ENCODE assay signal across 12 mouse cellular contexts in the genomic region with DNA sequence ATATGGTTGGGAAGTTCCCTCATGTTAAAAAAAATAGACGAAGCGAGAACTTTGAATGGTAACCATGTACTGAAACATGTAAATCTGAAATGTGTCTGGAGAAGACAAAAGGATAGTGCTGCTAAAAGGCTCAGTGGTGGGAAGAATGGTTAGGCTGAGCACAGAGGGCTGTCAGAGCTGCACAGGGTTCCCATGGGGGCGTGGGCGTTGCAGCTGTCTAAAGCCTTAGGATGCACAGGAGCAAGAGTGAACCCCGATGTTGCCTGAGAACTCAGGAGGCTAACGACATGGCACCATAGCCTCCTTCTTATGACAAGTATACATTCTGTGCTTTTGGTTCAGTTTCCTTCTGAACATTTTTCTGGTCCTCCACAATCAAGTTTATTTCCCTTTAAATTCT.
DNase-seq lines count a peak whose midpoint lies in the region; ATAC-seq lines count a peak whose summit lies in the region.
"Had no signal": no experiment of that assay in that cellular context is flagged by ENCODE, and none has a peak within 500 bp of the region (broad histone marks: within the 10 kb centered on the region; RNA-seq: fewer than 3 reads in every experiment).

No protein-coding gene starts in this region.

- no peaks in the 10 kb centered on the region for H3K27me3 ChIP-seq in heart, embryonic 11.5 days (ENCODE audit: control insufficient read depth, insufficient read depth, low read length)
- H3K27me3 ChIP-seq: forebrain, embryonic 12.5 days had no signal

- no peaks in the 10 kb centered on the region for H3K36me3 ChIP-seq in heart, embryonic 11.5 days (ENCODE audit: control insufficient read depth, insufficient read depth, low read length)
- H3K36me3 ChIP-seq: forebrain, embryonic 12.5 days; limb, embryonic 10.5 days had no signal

- intact Hi-C loops in left cerebral cortex, postnatal 4 days (cut with DNase I) = no loop called here
- intact Hi-C loops in left cerebral cortex, postnatal 36 days (cut with DNase I) = no loop called here

- no peak for ATAC-seq in heart, embryonic 11.5 days (replicated peaks; ENCODE audit: insufficient number of reproducible peaks, low FRiP score, low TSS enrichment)

- 72% methylated on average over 6 of the region's 6 CpGs for WGBS in heart, embryonic 11.5 days (ENCODE audit: insufficient replicate concordance)

- no peak overlapping the region for H3K4me2 ChIP-seq in heart, embryonic 11.5 days
- H3K4me2 ChIP-seq: forebrain, embryonic 12.5 days had no signal

- no peak overlapping the region for H3K27ac ChIP-seq in heart, embryonic 11.5 days (ENCODE audit: low read depth, low read length)
- H3K27ac ChIP-seq: forebrain, embryonic 12.5 days; limb, embryonic 10.5 days had no signal

- no peak overlapping the region for H3K9ac ChIP-seq in heart, embryonic 11.5 days (ENCODE audit: low read depth, low read length)
- H3K9ac ChIP-seq: forebrain, embryonic 12.5 days had no signal

- no peak overlapping the region for H3K4me3 ChIP-seq in heart, embryonic 11.5 days (ENCODE audit: low read depth, low read length)
- H3K4me3 ChIP-seq: forebrain, embryonic 12.5 days; limb, embryonic 10.5 days had no signal

- peak; percentile 91 for DNase-seq in heart, adult 11 months
- peak; percentile 19 for DNase-seq in left cerebral cortex, postnatal 4 days
- no peak for DNase-seq in left cerebral cortex, postnatal 36 days (ENCODE audit: low spot score in 2 of 2)
- DNase-seq in heart, adult 9 months (ENCODE audit: low spot score in 2 of 2) = peak; percentile 5 to 8
- DNase-seq in layer of hippocampus, postnatal 36 days = peak; percentile 10 to 17
- no peak for DNase-seq in spleen, adult 18-20 months
- DNase-seq in thymus, postnatal 10 days (ENCODE audit: low spot score in 2 of 2) = no peak
- DNase-seq: cerebellum, adult 18-20 months; thymus, adult 2 months had no signal

- peaks cover 3% of the 10 kb centered on the region; the same call in 1 of the 2 replicates for H3K4me1 ChIP-seq in heart, embryonic 11.5 days (ENCODE audit: control insufficient read depth, insufficient read depth, low read length)
- H3K4me1 ChIP-seq: forebrain, embryonic 12.5 days; limb, embryonic 10.5 days had no signal

- H3K9me3 ChIP-seq in heart, embryonic 11.5 days (replicated peaks; ENCODE audit: control insufficient read depth, low read length) = no peaks in the 10 kb centered on the region
- H3K9me3 ChIP-seq: forebrain, embryonic 12.5 days; limb, embryonic 10.5 days had no signal

Comparison
In these comparisons a context has a peak if more than half of its experiments do, and no peak if none do; other contexts are left out.
1. DNase-seq: peak in heart, adult 11 months (single experiment), left cerebral cortex, postnatal 4 days (single experiment), heart, adult 9 months (2 of 2) and layer of hippocampus, postnatal 36 days (2 of 2); none in left cerebral cortex, postnatal 36 days (0 of 2), spleen, adult 18-20 months (0 of 2) and thymus, postnatal 10 days (0 of 2).